Mouse (Mus musculus) midbrain, embryonic 14.5 days (tissue): ENCODE results near the gene Spty2d1. TPM values are rescaled to one million over a fixed set of nuclear protein-coding genes. Genes with fewer than 3 reads are reported as not detected.

ENCODE experiments used
- ATAC-seq: fragments of 200-750 bp; cut with Nextera tagmentation; 2 replicates; pipeline ENCODE4 v1.8.0; 2017; ENCODE audit warnings: moderate number of reproducible peaks, moderate library complexity; ENCODE audit not compliant: low FRiP score, low TSS enrichment
- DNase-seq: peaks from one replicate; pipeline ENCODE4 v3.0.0-alpha.2; 2015
- H3K27ac ChIP-seq: fragments of 300-500 bp; sonication (generic); replicated peaks from 2 replicates; pipeline ENCODE4 v1.5.1; 2014; ENCODE audit warnings: mild to moderate bottlenecking, low read depth, low read length, moderate library complexity
- H3K27me3 ChIP-seq: fragments of 300-500 bp; sonication (generic); 2 replicates; pipeline ENCODE4 v1.6.1; 2014; ENCODE audit warnings: low read length, control low read depth, mixed read lengths; ENCODE audit not compliant: control insufficient read depth, insufficient read depth
- H3K36me3 ChIP-seq: fragments of 300-500 bp; sonication (generic); 2 replicates; pipeline ENCODE4 v1.6.1; 2014; ENCODE audit warnings: low read length, control low read depth; ENCODE audit not compliant: control insufficient read depth, insufficient read depth
- H3K4me1 ChIP-seq: fragments of 300-500 bp; sonication (generic); 2 replicates; pipeline ENCODE4 v1.6.1; 2014; ENCODE audit warnings: mild to moderate bottlenecking, antibody characterized with exemption, low read length, control low read depth; ENCODE audit not compliant: control insufficient read depth, insufficient read depth
- H3K4me2 ChIP-seq: fragments of 300-500 bp; sonication (generic); 2 replicates; pipeline ENCODE4 v1.6.1; 2014; ENCODE audit warnings: mild to moderate bottlenecking, low read length, moderate library complexity
- H3K4me3 ChIP-seq: fragments of 300-500 bp; sonication (generic); replicated peaks from 2 replicates; pipeline ENCODE4 v1.5.1; 2014; ENCODE audit warnings: low read depth, low read length
- H3K9ac ChIP-seq: fragments of 300-500 bp; sonication (generic); replicated peaks from 2 replicates; pipeline ENCODE4 v1.6.1; 2014; ENCODE audit warnings: mild to moderate bottlenecking, low read length, moderate library complexity
- H3K9me3 ChIP-seq: fragments of 300-500 bp; sonication (generic); 2 replicates; pipeline ENCODE4 v1.6.1; 2016; ENCODE audit warnings: low read length, control low read depth, mixed read lengths; ENCODE audit not compliant: control insufficient read depth
- WGBS: fragments of 180-500 bp; shearing (Covaris S2); extraction: QIAGEN DNeasy Blood & Tissue Kit; methylation state at CpG from one replicate; pipeline ENCODE4 v1.1.7; 2014; 5-methylcytosine and 5-hydroxymethylcytosine counted together
- polyA plus RNA-seq: library from polyadenylated mRNA; unstranded; fragments of >200 nt; fragmentation: Nextera tagmentation; extraction: Ambion mirVana; gene quantifications from 2 replicates; pipeline ENCODE4 v1.2.1, GENCODE M21; 2014

Gene Spty2d1
- 5.8 and 8.9 TPM in 2 replicates for polyA plus RNA-seq

DNA sequence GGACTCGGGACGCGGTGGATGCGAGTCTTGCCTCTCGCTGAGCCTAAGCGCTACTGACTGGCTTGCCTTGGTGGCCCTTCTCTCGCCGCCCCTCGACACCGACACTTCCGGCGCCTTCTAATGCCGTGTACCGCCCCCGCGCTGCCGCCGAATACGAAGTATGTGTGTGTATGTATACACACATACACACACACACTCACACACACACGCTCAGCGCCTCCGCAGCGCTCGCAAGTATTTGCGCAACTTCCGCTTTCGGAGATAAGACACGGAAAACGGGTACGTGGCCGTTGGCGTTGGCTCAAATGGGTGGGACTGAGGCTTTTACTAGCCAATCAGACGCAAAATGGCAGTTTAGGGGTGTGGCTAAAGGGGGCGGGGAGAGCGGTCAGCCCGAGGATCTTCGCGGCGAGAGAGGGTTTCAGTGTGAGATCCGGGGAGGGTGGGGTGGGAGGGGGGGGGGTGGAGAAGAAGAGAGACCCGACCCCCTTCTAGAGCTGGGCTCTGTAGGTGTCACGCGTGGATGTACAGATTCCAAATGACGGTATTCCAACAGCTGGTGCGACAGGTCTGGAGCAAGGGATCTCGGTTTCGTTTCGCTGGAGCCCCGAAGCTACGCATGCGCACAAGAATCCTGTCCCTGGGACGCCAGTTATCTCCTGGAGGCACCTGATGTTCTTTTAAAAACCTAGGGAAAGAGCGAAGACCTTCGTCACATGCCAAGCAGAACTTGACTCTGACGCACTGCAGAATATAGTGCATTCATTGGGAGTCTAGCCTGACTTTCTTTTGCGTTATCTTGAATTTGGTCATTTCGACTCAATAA lies at the start of gene Spty2d1:
Gene Spty2d1 (minus strand): TSS at position 244 of the 826 bp plus-strand sequence.
- peak within 1 kb of the TSS; percentile 68 for H3K4me3 ChIP-seq

DNA sequence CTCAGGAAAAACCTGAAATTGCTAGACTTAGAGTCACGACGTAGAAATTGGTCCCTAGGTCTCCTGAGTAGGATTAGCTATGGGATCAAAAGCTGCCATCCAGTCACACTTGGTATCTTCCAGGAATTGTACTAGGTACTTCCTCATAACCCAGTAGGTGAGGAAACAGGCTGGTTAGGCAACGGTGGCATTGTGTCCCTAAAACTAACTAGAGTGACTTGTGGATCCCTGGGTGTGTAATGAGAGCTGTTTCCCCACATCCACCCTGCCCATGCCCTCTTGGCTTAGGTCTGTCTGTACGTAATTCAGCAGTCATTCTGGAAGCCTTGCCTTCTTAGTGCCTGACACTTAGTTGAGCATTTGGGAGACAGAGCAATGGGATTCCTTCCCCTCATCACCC lies 48.1 kb upstream of the Spty2d1 start:
- Histone ChIP-seq H3K27ac (no peak overlapping the region), H3K27me3 (no peaks in the 10 kb centered on the region), H3K4me1 (peaks cover 11% of the 10 kb centered on the region), H3K4me3 (no peak overlapping the region), H3K36me3 (peaks cover 11% of the 10 kb centered on the region; the same call in 1 of the 2 replicates), H3K9me3 (no peaks in the 10 kb centered on the region), H3K4me2 (no peak overlapping the region), H3K9ac (no peak overlapping the region)
- DNase-seq (no peak), ATAC-seq (no peak)
- 86% methylated on average over 4 of the region's 4 CpGs for WGBS

More for the DNA sequence above, at the start of gene Spty2d1:
- Histone ChIP-seq H3K9ac (peak within 1 kb of the TSS; percentile 65), H3K9me3 (no peaks in the 10 kb centered on the region), H3K27me3 (no peaks in the 10 kb centered on the region), H3K36me3 (no peaks in the 10 kb centered on the region), H3K4me2 (peak within 1 kb of the TSS; percentile 88), H3K27ac (peak within 1 kb of the TSS; percentile 82), H3K4me1 (peaks cover 22% of the 10 kb centered on the region)
- whole genome bisulfite sequencing = 1% methylated on average over 57 of the region's 57 CpGs
- DNase-seq (peak; percentile 99), ATAC-seq (peak; percentile 95)

DNA sequence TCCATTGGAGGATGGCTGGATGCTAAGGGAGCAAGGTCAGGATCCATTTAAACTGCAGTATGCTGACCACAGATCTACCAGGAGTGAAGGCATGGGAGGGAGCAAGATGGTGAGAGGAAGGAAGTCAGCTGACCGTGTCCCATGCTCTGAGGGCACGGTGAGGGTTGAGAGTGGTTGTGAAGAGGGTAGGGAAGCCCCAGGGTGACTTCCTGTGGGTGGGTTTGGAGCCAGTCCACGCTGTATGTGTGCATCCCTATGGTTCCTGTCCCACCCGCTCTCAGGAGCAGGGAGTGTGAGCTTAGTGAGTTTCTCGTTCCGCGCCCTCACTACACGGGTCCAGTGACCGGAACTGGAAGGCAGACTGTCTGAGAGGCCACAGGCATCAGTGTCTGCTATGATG lies 47.5 kb upstream of the Spty2d1 start:
- Histone ChIP-seq H3K4me1 (peaks cover 15% of the 10 kb centered on the region), H3K36me3 (peaks cover 11% of the 10 kb centered on the region; the same call in 1 of the 2 replicates), H3K9me3 (no peaks in the 10 kb centered on the region), H3K4me3 (no peak overlapping the region), H3K27me3 (no peaks in the 10 kb centered on the region), H3K9ac (no peak overlapping the region), H3K27ac (no peak overlapping the region), H3K4me2 (no peak overlapping the region)
- DNase-seq (no peak), ATAC-seq (no peak)
- WGBS = 89% methylated on average over 9 of the region's 9 CpGs

DNA sequence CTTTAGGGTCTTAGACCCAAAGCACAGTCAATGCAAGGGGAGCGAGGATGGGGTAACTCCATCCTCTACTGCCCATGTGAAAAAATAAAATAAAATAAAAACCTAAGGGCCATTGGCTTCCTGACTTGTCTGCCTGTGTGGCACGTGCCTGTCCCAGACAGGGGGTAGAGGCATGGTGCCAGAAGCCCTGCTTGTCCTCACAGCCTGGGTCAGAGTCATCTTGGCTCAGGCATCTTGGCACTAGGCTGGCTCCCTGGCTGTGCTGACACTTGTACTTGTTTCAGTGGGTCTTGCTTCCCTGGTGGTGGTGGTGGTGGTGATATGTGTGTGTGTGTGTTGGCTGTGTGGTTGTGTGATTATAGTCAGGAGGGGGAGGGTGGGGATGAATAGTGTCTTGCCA lies 46.5 kb upstream of the Spty2d1 start:
- no peaks in the 10 kb centered on the region for H3K27me3 ChIP-seq
- no peak overlapping the region for H3K9ac ChIP-seq
- peaks cover 11% of the 10 kb centered on the region; the same call in 1 of the 2 replicates for H3K36me3 ChIP-seq
- ATAC-seq = no peak
- no peak overlapping the region for H3K4me3 ChIP-seq
- no peak for DNase-seq
- WGBS = 70% methylated on average over 2 of the region's 2 CpGs
- H3K9me3 ChIP-seq = no peaks in the 10 kb centered on the region
- no peak overlapping the region for H3K27ac ChIP-seq
- no peak overlapping the region for H3K4me2 ChIP-seq
- H3K4me1 ChIP-seq = peaks cover 15% of the 10 kb centered on the region

DNA sequence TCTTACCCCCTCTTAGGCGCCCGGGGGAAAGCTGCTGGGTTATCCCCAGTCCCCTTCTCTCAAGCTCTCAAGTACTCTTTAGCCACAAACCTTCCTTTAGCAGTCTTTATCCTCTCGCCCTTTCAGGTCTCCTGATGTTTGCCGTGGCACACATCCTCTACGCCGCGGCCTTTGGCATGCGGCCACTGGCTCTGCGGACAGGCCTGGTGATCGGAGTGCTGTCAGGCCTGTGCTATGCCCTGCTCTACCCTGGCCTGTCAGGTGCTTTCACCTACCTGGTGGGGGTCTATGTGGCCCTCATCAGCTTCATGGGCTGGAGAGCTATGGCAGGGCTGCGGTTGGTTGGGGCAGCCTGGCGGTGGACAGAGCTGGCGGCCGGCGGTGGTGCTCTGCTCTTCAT lies 45.1 kb upstream of the Spty2d1 start:
- Histone ChIP-seq H3K4me3 (no peak overlapping the region), H3K4me2 (no peak overlapping the region), H3K9me3 (no peaks in the 10 kb centered on the region), H3K9ac (no peak overlapping the region), H3K36me3 (peaks cover 11% of the 10 kb centered on the region; the same call in 1 of the 2 replicates), H3K27ac (no peak overlapping the region), H3K4me1 (peaks cover 15% of the 10 kb centered on the region), H3K27me3 (no peaks in the 10 kb centered on the region)
- ATAC-seq (no peak), DNase-seq (no peak)
- WGBS = 95% methylated on average over 15 of the region's 15 CpGs

DNA sequence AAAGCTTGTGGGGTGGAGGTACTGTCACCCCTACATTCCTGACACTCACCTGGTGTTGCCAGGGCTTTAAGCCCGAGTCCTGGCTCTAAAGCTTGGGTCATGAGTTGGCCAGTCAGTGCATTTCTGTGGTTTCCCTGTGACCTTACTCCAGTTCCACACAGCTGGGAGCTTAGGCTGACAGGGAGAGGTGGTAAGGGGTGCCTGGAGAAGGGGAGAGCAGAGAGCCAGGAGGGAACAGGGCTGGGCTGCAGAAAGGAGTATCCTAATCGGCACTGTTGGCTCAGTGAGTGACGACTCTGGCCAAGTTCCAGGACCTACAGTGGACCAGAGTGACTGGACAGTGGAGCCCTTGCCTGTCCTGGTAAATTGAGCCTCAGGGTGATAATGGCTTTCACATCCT lies 44.1 kb upstream of the Spty2d1 start:
- 44% methylated on average over 3 of the region's 3 CpGs for WGBS
- Histone ChIP-seq H3K27me3 (no peaks in the 10 kb centered on the region), H3K4me2 (peak overlapping the region; percentile 87; the same call in 1 of the 2 replicates), H3K36me3 (peaks cover 11% of the 10 kb centered on the region; the same call in 1 of the 2 replicates), H3K4me1 (peaks cover 15% of the 10 kb centered on the region), H3K27ac (peak overlapping the region; percentile 32; the same call in 1 of the 2 replicates), H3K9me3 (no peaks in the 10 kb centered on the region), H3K4me3 (no peak overlapping the region), H3K9ac (no peak overlapping the region)
- DNase-seq (peak; percentile 8), ATAC-seq (no peak)

DNA sequence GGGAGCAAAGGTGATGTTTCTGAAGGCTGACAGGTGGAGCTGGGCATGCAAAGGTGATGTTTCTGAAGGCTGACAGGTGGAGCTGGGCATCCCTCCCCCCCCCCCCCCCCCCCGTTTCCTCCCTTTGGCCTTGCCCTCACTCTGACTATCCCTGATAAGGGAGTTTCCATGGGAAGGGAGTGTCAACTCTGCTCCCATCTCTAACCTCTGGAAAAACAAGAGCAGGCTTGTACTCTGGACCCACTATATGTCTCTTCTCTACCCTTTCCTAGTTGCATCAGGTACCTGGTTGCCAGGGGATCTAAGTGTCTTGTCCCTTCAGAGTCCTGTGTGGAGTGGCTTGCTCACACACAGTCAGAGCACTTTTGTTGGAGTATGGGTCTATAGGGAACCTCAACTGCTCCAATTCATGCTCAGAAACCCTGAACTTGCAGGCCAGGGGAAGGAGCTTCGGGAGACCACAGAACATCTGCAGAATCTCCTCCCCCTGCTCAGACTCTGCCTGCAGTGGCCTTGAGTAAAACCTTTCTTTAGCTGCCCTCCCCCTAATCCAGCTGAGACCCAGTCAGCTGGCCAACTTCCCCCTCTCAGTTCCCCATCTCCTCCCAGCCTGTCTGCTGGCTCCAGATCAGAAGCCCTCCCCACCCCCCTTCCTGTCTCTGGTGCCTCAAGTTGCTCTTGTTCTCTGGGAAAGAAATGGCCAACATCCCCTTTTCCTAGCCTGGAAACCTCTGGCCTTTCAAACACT lies 43.4 kb upstream of the Spty2d1 start:
- Histone ChIP-seq H3K27ac (peak overlapping the region; percentile 95; the same call in 1 of the 2 replicates), H3K36me3 (peaks cover 11% of the 10 kb centered on the region; the same call in 1 of the 2 replicates), H3K9me3 (no peaks in the 10 kb centered on the region)

DNA sequence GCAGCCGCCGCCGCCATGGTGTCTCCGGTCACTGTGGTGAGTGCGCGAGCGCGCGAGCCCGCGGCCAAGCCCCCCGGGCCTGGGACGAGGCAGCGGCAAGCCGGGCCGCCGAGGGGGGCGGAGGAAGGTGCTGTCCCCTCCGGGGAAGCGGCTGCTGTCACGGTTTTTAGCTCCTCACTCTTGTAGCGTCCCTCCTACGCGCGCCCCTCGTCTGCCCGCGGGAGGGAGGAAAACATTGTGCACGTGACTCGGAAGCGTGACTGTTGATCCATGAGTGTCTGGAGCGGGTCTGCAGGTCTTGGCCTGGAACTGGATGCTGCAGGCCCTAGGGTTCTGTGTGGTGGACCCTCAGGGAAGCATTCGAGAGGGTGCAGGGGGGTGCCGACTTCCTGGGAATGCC lies 42.6 kb upstream of the Spty2d1 start:
- ATAC-seq (peak; percentile 78), DNase-seq (peak; percentile 74)
- Histone ChIP-seq H3K4me3 (peak overlapping the region; percentile 95), H3K27ac (peak overlapping the region; percentile 95), H3K4me1 (peaks cover 15% of the 10 kb centered on the region), H3K9me3 (no peaks in the 10 kb centered on the region), H3K4me2 (peak overlapping the region; percentile 87), H3K27me3 (no peaks in the 10 kb centered on the region), H3K9ac (peak overlapping the region; percentile 91), H3K36me3 (peaks cover 11% of the 10 kb centered on the region; the same call in 1 of the 2 replicates)
- under 1% methylated on average over 34 of the region's 34 CpGs for WGBS

More for the DNA sequence above, 43.4 kb upstream of the Spty2d1 start:
- Histone ChIP-seq H3K4me1 (peaks cover 15% of the 10 kb centered on the region), H3K4me2 (peak overlapping the region; percentile 87), H3K4me3 (peak overlapping the region; percentile 95), H3K9ac (peak overlapping the region; percentile 91), H3K27me3 (no peaks in the 10 kb centered on the region)
- DNase-seq (peak; percentile 56), ATAC-seq (no peak)
- WGBS = 25% methylated on average over 2 of the region's 2 CpGs
